In the genomic region with DNA sequence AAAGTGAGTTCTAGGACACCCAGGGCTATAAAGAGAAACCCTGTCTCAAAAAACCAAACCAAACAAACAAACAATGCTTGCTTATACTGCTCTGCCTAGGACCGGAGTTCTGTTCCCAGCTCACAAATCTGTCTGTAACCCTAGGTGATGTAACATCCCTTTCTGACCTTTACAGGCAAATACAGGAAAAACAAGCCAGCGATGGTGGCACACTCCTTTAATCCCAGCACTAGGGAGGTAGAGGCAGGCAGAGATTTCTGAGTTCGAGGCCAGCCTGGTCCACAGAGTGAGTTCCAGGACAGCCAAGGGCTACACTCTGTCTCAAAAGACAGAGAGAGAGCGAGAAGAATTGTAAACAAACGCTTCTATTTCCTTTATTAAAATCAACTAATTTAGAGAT, we compare ENCODE assay signal across 7 mouse cellular contexts. TPM values are rescaled to one million over a fixed set of nuclear protein-coding genes. Genes with fewer than 3 reads are reported as not detected.
DNase-seq lines count a peak whose midpoint lies in the region; ATAC-seq and TF ChIP-seq lines count a peak whose summit lies in the region.

No protein-coding gene starts in this region.

- H3K4me3 ChIP-seq in embryonic facial prominence, embryonic 12.5 days: no peak overlapping the region
- peak overlapping the region; percentile 67 for H3K4me3 ChIP-seq in hindbrain, embryonic 10.5 days
- H3K4me3 ChIP-seq in midbrain, postnatal 0 days (ENCODE audit: low read depth, low read length): no peak overlapping the region

- ATAC-seq in embryonic facial prominence, embryonic 12.5 days (ENCODE audit: insufficient number of reproducible peaks, insufficient read depth, low FRiP score, low TSS enrichment): no peak
- ATAC-seq in midbrain, postnatal 0 days (ENCODE audit: low FRiP score): no peak
- ATAC-seq in CD4-positive, CD25-positive, alpha-beta regulatory T cell, adult 4 months: no peak

- H3K4me2 ChIP-seq in embryonic facial prominence, embryonic 12.5 days (replicated peaks): peak overlapping the region; percentile 56
- H3K4me2 ChIP-seq in midbrain, postnatal 0 days (ENCODE audit: low read depth, low read length, poor library complexity, severe bottlenecking): peak overlapping the region; percentile 44; the same call in 1 of the 2 replicates

- no peaks in the 10 kb centered on the region for H3K27me3 ChIP-seq in embryonic facial prominence, embryonic 12.5 days
- no peaks in the 10 kb centered on the region for H3K27me3 ChIP-seq in hindbrain, embryonic 10.5 days (ENCODE audit: insufficient read depth, poor library complexity, severe bottlenecking)
- H3K27me3 ChIP-seq in midbrain, postnatal 0 days (ENCODE audit: insufficient read depth, low read length): no peaks in the 10 kb centered on the region

- H3K36me3 ChIP-seq in embryonic facial prominence, embryonic 12.5 days: peaks cover 26% of the 10 kb centered on the region
- H3K36me3 ChIP-seq in hindbrain, embryonic 10.5 days: peaks cover 37% of the 10 kb centered on the region
- peaks cover 9% of the 10 kb centered on the region for H3K36me3 ChIP-seq in midbrain, postnatal 0 days (ENCODE audit: insufficient read depth, low read length)

- DNase-seq in kidney, adult 18-20 months: peak; percentile 7
- DNase-seq in kidney, adult 8-10 months: no peak
- no peak for DNase-seq in hindbrain, embryonic 10.5 days (ENCODE audit: low spot score)
- DNase-seq in midbrain, postnatal 0 days (ENCODE audit: low spot score): no peak
- DNase-seq in B cell, adult 2 months: no peak

- no peak overlapping the region for H3K9ac ChIP-seq in embryonic facial prominence, embryonic 12.5 days
- no peak overlapping the region for H3K9ac ChIP-seq in midbrain, postnatal 0 days (replicated peaks; ENCODE audit: low read length, poor library complexity, severe bottlenecking)

- peaks cover 11% of the 10 kb centered on the region for H3K4me1 ChIP-seq in embryonic facial prominence, embryonic 12.5 days
- peaks cover 21% of the 10 kb centered on the region for H3K4me1 ChIP-seq in hindbrain, embryonic 10.5 days (replicated peaks)
- H3K4me1 ChIP-seq in midbrain, postnatal 0 days (ENCODE audit: insufficient read depth, low read length): peaks cover 6% of the 10 kb centered on the region; the same call in 1 of the 2 replicates

- no peaks in the 10 kb centered on the region for H3K9me3 ChIP-seq in embryonic facial prominence, embryonic 12.5 days
- no peaks in the 10 kb centered on the region for H3K9me3 ChIP-seq in hindbrain, embryonic 10.5 days
- H3K9me3 ChIP-seq in midbrain, postnatal 0 days (ENCODE audit: low read length): no peaks in the 10 kb centered on the region

- 88% methylated on average over 5 of the region's 5 CpGs for WGBS in embryonic facial prominence, embryonic 12.5 days
- 91% methylated on average over 5 of the region's 5 CpGs for WGBS in hindbrain, embryonic 10.5 days
- WGBS in midbrain, postnatal 0 days: 88% methylated on average over 5 of the region's 5 CpGs

- H3K27ac ChIP-seq in embryonic facial prominence, embryonic 12.5 days: peak overlapping the region; percentile 96; the same call in 1 of the 2 replicates
- peak overlapping the region; percentile 96 for H3K27ac ChIP-seq in hindbrain, embryonic 10.5 days
- H3K27ac ChIP-seq in midbrain, postnatal 0 days (ENCODE audit: low read depth, low read length): peak overlapping the region; percentile 94

- TF ChIP-seq CTCF in midbrain, postnatal 0 days (IDR thresholded peaks at IDR 0.05): no peak

RNA-seq across cellular contexts. Expression of a gene that starts 0.8 kb away (rescaled TPM):
- polyA plus RNA-seq in embryonic facial prominence, embryonic 12.5 days (2016; fragmentation: Nextera tagmentation; extraction: Ambion mirVana): 6.7 and 7.5 TPM in 2 replicates
- 4.8 and 4.9 TPM in 2 replicates for polyA plus RNA-seq in hindbrain, embryonic 10.5 days (2016; fragmentation: Nextera tagmentation; extraction: Ambion mirVana)
- total RNA-seq in midbrain, postnatal 0 days (2014; rRNA removed): 6.6 and 7.9 TPM in 2 replicates
- 5.4 and 5.8 TPM in 2 replicates for polyA plus RNA-seq in midbrain, postnatal 0 days (2015; fragmentation: Nextera tagmentation; extraction: Ambion mirVana)
- under 1 TPM; 0.98 to 0.99 TPM for polyA plus RNA-seq in CD4-positive, CD25-positive, alpha-beta regulatory T cell, adult 4 months (2017; shearing (Covaris generic))

RNA-seq across cellular contexts. Expression of a gene that starts 0.8 kb away (rescaled TPM):
- polyA plus RNA-seq in embryonic facial prominence, embryonic 12.5 days (2016; fragmentation: Nextera tagmentation; extraction: Ambion mirVana): 12.1 and 14.4 TPM in 2 replicates
- polyA plus RNA-seq in hindbrain, embryonic 10.5 days (2016; fragmentation: Nextera tagmentation; extraction: Ambion mirVana): 8.5 and 12.2 TPM in 2 replicates
- 15.7 and 18.0 TPM in 2 replicates for total RNA-seq in midbrain, postnatal 0 days (2014; rRNA removed)
- polyA plus RNA-seq in midbrain, postnatal 0 days (2015; fragmentation: Nextera tagmentation; extraction: Ambion mirVana): 7.9 and 8.5 TPM in 2 replicates
- polyA plus RNA-seq in CD4-positive, CD25-positive, alpha-beta regulatory T cell, adult 4 months (2017; shearing (Covaris generic)): 1 to 10 TPM; 2.7 to 7.6 TPM

RNA-seq across cellular contexts. Expression of a gene that starts 46.7 kb away (rescaled TPM):
- 17.2 and 18.0 TPM in 2 replicates for polyA plus RNA-seq in embryonic facial prominence, embryonic 12.5 days (2016; fragmentation: Nextera tagmentation; extraction: Ambion mirVana)
- polyA plus RNA-seq in hindbrain, embryonic 10.5 days (2016; fragmentation: Nextera tagmentation; extraction: Ambion mirVana): 10.1 and 12.1 TPM in 2 replicates
- 12.8 and 13.3 TPM in 2 replicates for total RNA-seq in midbrain, postnatal 0 days (2014; rRNA removed)
- 15.9 and 17.1 TPM in 2 replicates for polyA plus RNA-seq in midbrain, postnatal 0 days (2015; fragmentation: Nextera tagmentation; extraction: Ambion mirVana)
- polyA plus RNA-seq in CD4-positive, CD25-positive, alpha-beta regulatory T cell, adult 4 months (2017; shearing (Covaris generic)): 1 to 10 TPM; 4.8 to 5.2 TPM

RNA-seq across cellular contexts. Expression of a gene that starts 47.4 kb away (rescaled TPM):
- 10.3 and 11.5 TPM in 2 replicates for polyA plus RNA-seq in embryonic facial prominence, embryonic 12.5 days (2016; fragmentation: Nextera tagmentation; extraction: Ambion mirVana)
- 8.0 and 8.8 TPM in 2 replicates for polyA plus RNA-seq in hindbrain, embryonic 10.5 days (2016; fragmentation: Nextera tagmentation; extraction: Ambion mirVana)
- total RNA-seq in midbrain, postnatal 0 days (2014; rRNA removed): 20.4 and 24.5 TPM in 2 replicates
- 14.7 and 16.2 TPM in 2 replicates for polyA plus RNA-seq in midbrain, postnatal 0 days (2015; fragmentation: Nextera tagmentation; extraction: Ambion mirVana)
- 1 to 10 TPM; 6.7 to 9.2 TPM for polyA plus RNA-seq in CD4-positive, CD25-positive, alpha-beta regulatory T cell, adult 4 months (2017; shearing (Covaris generic))

RNA-seq across cellular contexts. Expression of a gene that starts 53.7 kb away (rescaled TPM):
- polyA plus RNA-seq in embryonic facial prominence, embryonic 12.5 days (2016; fragmentation: Nextera tagmentation; extraction: Ambion mirVana): 8.5 and 8.7 TPM in 2 replicates
- polyA plus RNA-seq in hindbrain, embryonic 10.5 days (2016; fragmentation: Nextera tagmentation; extraction: Ambion mirVana): 8.7 and 10.3 TPM in 2 replicates
- 11.7 and 12.3 TPM in 2 replicates for total RNA-seq in midbrain, postnatal 0 days (2014; rRNA removed)
- 12.7 and 13.1 TPM in 2 replicates for polyA plus RNA-seq in midbrain, postnatal 0 days (2015; fragmentation: Nextera tagmentation; extraction: Ambion mirVana)
- 1 to 10 TPM; 3.6 to 4.5 TPM for polyA plus RNA-seq in CD4-positive, CD25-positive, alpha-beta regulatory T cell, adult 4 months (2017; shearing (Covaris generic))
